Mouse (Mus musculus) myocyte (in vitro differentiated cells): ENCODE results near the gene Cxcl1. TPM values are rescaled to one million over a fixed set of nuclear protein-coding genes. Genes with fewer than 3 reads are reported as not detected.

Experiments
- H3K27me3 ChIP-seq: one replicate; pipeline ENCODE4 v1.6.1; 2011; ENCODE audit not compliant: control insufficient read depth, insufficient read depth, insufficient read length
- H3K36me3 ChIP-seq: one replicate; pipeline ENCODE4 v1.6.1; 2011; ENCODE audit not compliant: control insufficient read depth, insufficient read depth
- H3K4me2 ChIP-seq: one replicate; pipeline ENCODE4 v1.6.1; 2011; ENCODE audit warnings: low read depth, control low read depth
- H3K4me3 ChIP-seq: one replicate; pipeline ENCODE4 v1.5.1; 2011; ENCODE audit warnings: mild to moderate bottlenecking, control low read depth, moderate library complexity
- H3K79me2 ChIP-seq: one replicate; pipeline ENCODE4 v1.6.1; 2011; ENCODE audit not compliant: control insufficient read depth, insufficient read depth
- H3ac ChIP-seq: one replicate; pipeline ENCODE4 v1.6.1; 2011; ENCODE audit not compliant: control insufficient read depth, insufficient read length
- CEBPB ChIP-seq: IDR thresholded peaks from 2 replicates; pipeline ENCODE4 v1.6.1; 2011; ENCODE audit warnings: mild to moderate bottlenecking, moderate library complexity; ENCODE audit not compliant: poor library complexity, insufficient read depth, severe bottlenecking
- E2F4 ChIP-seq: IDR thresholded peaks from one replicate; pipeline ENCODE4 v1.6.1; 2011; ENCODE audit warnings: mild to moderate bottlenecking, control low read depth, moderate library complexity; ENCODE audit not compliant: insufficient read depth
- MAX ChIP-seq: IDR thresholded peaks from one replicate; pipeline ENCODE4 v1.6.1; 2011; ENCODE audit warnings: low read depth, mild to moderate bottlenecking, control low read depth
- MYOD1 ChIP-seq, 3 experiments: IDR thresholded peaks; one replicate each; pipeline ENCODE4 v1.6.1; 2011; ENCODE audit warnings: control low read depth in 2 of 3, low read depth in 2 of 3, mild to moderate bottlenecking in 2 of 3, moderate library complexity in 1 of 3; ENCODE audit not compliant: insufficient read length in 2 of 3, control insufficient read depth in 1 of 3
- MYOG ChIP-seq, 3 experiments: IDR thresholded peaks; one replicate each; pipeline ENCODE4 v1.6.1; 2011; ENCODE audit warnings: control low read depth in 2 of 3, low read depth in 2 of 3, mild to moderate bottlenecking in 2 of 3; ENCODE audit not compliant: insufficient read length in 2 of 3, control insufficient read depth in 1 of 3, insufficient read depth in 1 of 3
- POLR2A ChIP-seq: IDR thresholded peaks from one replicate; pipeline ENCODE4 v1.6.1; 2011; ENCODE audit warnings: low read depth, mild to moderate bottlenecking, control low read depth, moderate library complexity; ENCODE audit not compliant: insufficient read length
- POLR2AphosphoS2 ChIP-seq: IDR thresholded peaks from one replicate; pipeline ENCODE4 v1.6.1; 2011; ENCODE audit warnings: low read depth, control low read depth; ENCODE audit not compliant: insufficient read length
- REST ChIP-seq: IDR thresholded peaks from one replicate; pipeline ENCODE4 v1.6.1; 2011; ENCODE audit warnings: mild to moderate bottlenecking, control low read depth, moderate library complexity; ENCODE audit not compliant: insufficient read depth, insufficient read length
- SRF ChIP-seq: IDR thresholded peaks from one replicate; pipeline ENCODE4 v1.6.1; 2011; ENCODE audit warnings: low read depth; ENCODE audit not compliant: control insufficient read depth, insufficient read length
- TCF12 ChIP-seq: IDR thresholded peaks from one replicate; pipeline ENCODE4 v1.6.1; 2011; ENCODE audit warnings: mild to moderate bottlenecking, control low read depth; ENCODE audit not compliant: poor library complexity, insufficient read depth, severe bottlenecking
- TCF3 ChIP-seq: IDR thresholded peaks from one replicate; pipeline ENCODE4 v1.6.1; 2011; ENCODE audit warnings: low read depth, control low read depth; ENCODE audit not compliant: insufficient read length
- USF1 ChIP-seq: IDR thresholded peaks from one replicate; pipeline ENCODE4 v1.6.1; 2011; ENCODE audit warnings: low read depth, mild to moderate bottlenecking, control low read depth, moderate library complexity
- polyA plus RNA-seq: library from polyadenylated mRNA; unstranded; fragments of >200 nt; fragmentation: generic; extraction: Trizol; gene quantifications from one replicate; pipeline ENCODE4 v1.2.1, GENCODE M21; 2012; ENCODE audit warnings: missing spikeins

Gene Cxcl1
- polyA plus RNA-seq, 1 experiment, result 0.90 TPM

GRCm38 (mm10) chr5:90884628-90885242 lies 6.3 kb upstream of the Cxcl1 start:
- Histone ChIP-seq H3K79me2 (no peaks in the 10 kb centered on the region), H3K4me3 (no peak overlapping the region), H3K27me3 (no peaks in the 10 kb centered on the region), H3K36me3 (no peaks in the 10 kb centered on the region), H3ac (no peak overlapping the region), H3K4me2 (no peak overlapping the region)
- TF ChIP-seq MAX (no peak), TCF3 (no peak), REST (no peak), USF1 (no peak), TCF12 (no peak), MYOG (IDR thresholded peaks at IDR 0.05; ENCODE audit: control insufficient read depth in 1 of 3, insufficient read depth in 1 of 3, insufficient read length in 2 of 3, low read depth in 2 of 3) (no peak), POLR2A (no peak), SRF (no peak), E2F4 (no peak), CEBPB (no peak), POLR2AphosphoS2 (no peak), MYOD1 (IDR thresholded peaks at IDR 0.05; ENCODE audit: control insufficient read depth in 1 of 3, insufficient read length in 2 of 3, low read depth in 2 of 3) (no peak)

- Histone ChIP-seq H3K4me3 (no peak overlapping the region), H3ac (no peak overlapping the region), H3K36me3 (no peaks in the 10 kb centered on the region), H3K4me2 (no peak overlapping the region), H3K79me2 (no peaks in the 10 kb centered on the region), H3K27me3 (no peaks in the 10 kb centered on the region)
- TF ChIP-seq E2F4 (no peak), POLR2AphosphoS2 (no peak), SRF (no peak), TCF12 (no peak), MAX (no peak), REST (no peak), MYOG (IDR thresholded peaks at IDR 0.05; ENCODE audit: control insufficient read depth in 1 of 3, insufficient read depth in 1 of 3, insufficient read length in 2 of 3, low read depth in 2 of 3) (no peak), MYOD1 (IDR thresholded peaks at IDR 0.05; ENCODE audit: control insufficient read depth in 1 of 3, insufficient read length in 2 of 3, low read depth in 2 of 3) (no peak), USF1 (no peak), TCF3 (no peak), POLR2A (no peak), CEBPB (no peak)
Measured at GRCm38 (mm10) chr5:90888661-90889060, 2.4 kb upstream of the Cxcl1 start.

DNA sequence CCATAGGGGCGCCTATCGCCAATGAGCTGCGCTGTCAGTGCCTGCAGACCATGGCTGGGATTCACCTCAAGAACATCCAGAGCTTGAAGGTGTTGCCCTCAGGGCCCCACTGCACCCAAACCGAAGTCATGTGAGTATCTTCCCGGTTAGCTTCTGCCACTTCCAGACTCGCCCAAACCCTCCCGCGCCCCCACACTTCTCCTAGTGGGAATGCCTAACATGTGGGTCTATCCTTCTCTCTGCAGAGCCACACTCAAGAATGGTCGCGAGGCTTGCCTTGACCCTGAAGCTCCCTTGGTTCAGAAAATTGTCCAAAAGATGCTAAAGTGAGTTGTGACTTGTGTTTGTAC lies 398 bp downstream of the Cxcl1 start:
- no peaks in the 10 kb centered on the region for H3K27me3 ChIP-seq
- TF ChIP-seq USF1 (no peak), MYOD1 (IDR thresholded peaks at IDR 0.05; ENCODE audit: control insufficient read depth in 1 of 3, insufficient read length in 2 of 3, low read depth in 2 of 3) (no peak), POLR2A (no peak), MAX (no peak), E2F4 (no peak), CEBPB (no peak), REST (no peak), POLR2AphosphoS2 (no peak), TCF3 (no peak), TCF12 (no peak), SRF (no peak)
- H3K4me3 ChIP-seq, result peak overlapping the region; percentile 62
- no peaks in the 10 kb centered on the region for H3K36me3 ChIP-seq
- H3ac ChIP-seq, result peak overlapping the region; percentile 12
- H3K4me2 ChIP-seq, result peak overlapping the region; percentile 80
- no peaks in the 10 kb centered on the region for H3K79me2 ChIP-seq

GRCm38 (mm10) chr5:90894231-90894630 lies 3.2 kb downstream of the Cxcl1 start:
- Histone ChIP-seq H3K4me3 (no peak overlapping the region), H3K4me2 (no peak overlapping the region), H3ac (no peak overlapping the region), H3K27me3 (no peaks in the 10 kb centered on the region), H3K36me3 (no peaks in the 10 kb centered on the region), H3K79me2 (no peaks in the 10 kb centered on the region)
- TF ChIP-seq MYOG (IDR thresholded peaks at IDR 0.05; ENCODE audit: control insufficient read depth in 1 of 3, insufficient read depth in 1 of 3, insufficient read length in 2 of 3, low read depth in 2 of 3), result no peak
- TF ChIP-seq POLR2A, result no peak
- no peak for TF ChIP-seq MAX
- TF ChIP-seq CEBPB, result no peak
- no peak for TF ChIP-seq REST
- TF ChIP-seq TCF3, result no peak
- no peak for TF ChIP-seq USF1
- TF ChIP-seq POLR2AphosphoS2, result no peak
- no peak for TF ChIP-seq MYOD1 (IDR thresholded peaks at IDR 0.05; ENCODE audit: control insufficient read depth in 1 of 3, insufficient read length in 2 of 3, low read depth in 2 of 3)
- no peak for TF ChIP-seq TCF12
- no peak for TF ChIP-seq E2F4
- no peak for TF ChIP-seq SRF

- H3ac ChIP-seq, result no peak overlapping the region
- no peak overlapping the region for H3K4me2 ChIP-seq
- TF ChIP-seq TCF3 (no peak), POLR2AphosphoS2 (no peak), MAX (no peak), TCF12 (no peak), POLR2A (no peak), E2F4 (no peak), CEBPB (no peak), REST (no peak), SRF (no peak), USF1 (no peak), MYOG (IDR thresholded peaks at IDR 0.05; ENCODE audit: control insufficient read depth in 1 of 3, insufficient read depth in 1 of 3, insufficient read length in 2 of 3, low read depth in 2 of 3) (no peak), MYOD1 (IDR thresholded peaks at IDR 0.05; ENCODE audit: control insufficient read depth in 1 of 3, insufficient read length in 2 of 3, low read depth in 2 of 3) (no peak)
- no peaks in the 10 kb centered on the region for H3K36me3 ChIP-seq
- no peaks in the 10 kb centered on the region for H3K79me2 ChIP-seq
- H3K4me3 ChIP-seq, result no peak overlapping the region
- no peaks in the 10 kb centered on the region for H3K27me3 ChIP-seq
Measured at GRCm38 (mm10) chr5:90897429-90897828, 6.4 kb downstream of the Cxcl1 start.
